15 mouse cellular contexts compared by ENCODE assay signal in the genomic region with DNA sequence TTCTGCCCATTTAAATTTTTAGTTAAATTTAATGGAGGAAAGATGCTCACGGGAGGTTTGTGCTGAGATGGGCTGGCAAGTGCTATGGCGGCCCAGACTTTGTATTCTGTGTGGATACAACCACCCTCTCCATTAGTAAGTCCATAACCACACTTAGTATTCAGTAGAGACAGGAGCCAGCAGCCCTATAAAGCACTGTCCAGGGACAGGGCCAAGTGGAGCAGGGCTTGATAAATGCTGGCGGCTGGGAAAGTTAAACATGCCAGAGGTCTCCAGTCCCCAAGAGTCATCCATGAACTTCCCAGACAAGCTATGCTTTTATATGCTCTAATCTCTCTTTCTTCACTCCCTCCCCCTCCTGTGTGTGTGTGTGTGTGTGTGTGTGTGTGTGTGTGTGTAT.
DNase-seq lines count a peak whose midpoint lies in the region.
"Had no signal": no experiment of that assay in that cellular context is flagged by ENCODE, and none has a peak within 500 bp of the region (broad histone marks: within the 10 kb centered on the region; RNA-seq: fewer than 3 reads in every experiment).

No protein-coding gene starts in this region.

- peak; percentile 44 to 68 for DNase-seq in heart, adult 18-20 months
- no peak for DNase-seq in heart, postnatal 25 days (ENCODE audit: low spot score)
- peak; percentile 5 to 8 for DNase-seq in kidney, postnatal 4 days
- no peak for DNase-seq in kidney, adult 18-20 months
- DNase-seq in right cerebral cortex, postnatal 10 days (ENCODE audit: low spot score in 2 of 2) = peak; percentile 31 to 34
- no peak for DNase-seq in right cerebral cortex, postnatal 4 days
- DNase-seq in heart, postnatal 4 days = peak; percentile 41
- DNase-seq: adrenal gland, adult 2 months; cerebellum, adult 9-10 months; gastrocnemius, postnatal 36 days; kidney, adult 9 months; liver, embryonic 13.5 days; lung, embryonic 14.5 days; lung, postnatal 36 days; thymus, postnatal 36 days had no signal

- intact Hi-C loops in heart, postnatal 25 days (cut with DNase I) = no loop called here

Comparison
In these comparisons a context has a peak if more than half of its experiments do, and no peak if none do; other contexts are left out.
1. DNase-seq: peak in heart, adult 18-20 months (2 of 2), kidney, postnatal 4 days (2 of 2), right cerebral cortex, postnatal 10 days (2 of 2) and heart, postnatal 4 days (single experiment); none in heart, postnatal 25 days (single experiment), kidney, adult 18-20 months (single experiment) and right cerebral cortex, postnatal 4 days (single experiment).